Mouse (Mus musculus): ENCODE data around the gene Agbl4.

Gene Agbl4

GRCm38 (mm10) chr4:111280936-111281335, 883.5 kb downstream of the Agbl4 start:
- DNase-seq (ENCODE audit: low spot score), result no peak

GRCm38 (mm10) chr4:111281836-111282235, 884.4 kb downstream of the Agbl4 start:
- no peak for DNase-seq (ENCODE audit: low spot score)

- no peak for DNase-seq (ENCODE audit: low spot score)
These were observed 887.2 kb downstream of the Agbl4 start for GRCm38 (mm10) chr4:111284625-111285024.

DNA sequence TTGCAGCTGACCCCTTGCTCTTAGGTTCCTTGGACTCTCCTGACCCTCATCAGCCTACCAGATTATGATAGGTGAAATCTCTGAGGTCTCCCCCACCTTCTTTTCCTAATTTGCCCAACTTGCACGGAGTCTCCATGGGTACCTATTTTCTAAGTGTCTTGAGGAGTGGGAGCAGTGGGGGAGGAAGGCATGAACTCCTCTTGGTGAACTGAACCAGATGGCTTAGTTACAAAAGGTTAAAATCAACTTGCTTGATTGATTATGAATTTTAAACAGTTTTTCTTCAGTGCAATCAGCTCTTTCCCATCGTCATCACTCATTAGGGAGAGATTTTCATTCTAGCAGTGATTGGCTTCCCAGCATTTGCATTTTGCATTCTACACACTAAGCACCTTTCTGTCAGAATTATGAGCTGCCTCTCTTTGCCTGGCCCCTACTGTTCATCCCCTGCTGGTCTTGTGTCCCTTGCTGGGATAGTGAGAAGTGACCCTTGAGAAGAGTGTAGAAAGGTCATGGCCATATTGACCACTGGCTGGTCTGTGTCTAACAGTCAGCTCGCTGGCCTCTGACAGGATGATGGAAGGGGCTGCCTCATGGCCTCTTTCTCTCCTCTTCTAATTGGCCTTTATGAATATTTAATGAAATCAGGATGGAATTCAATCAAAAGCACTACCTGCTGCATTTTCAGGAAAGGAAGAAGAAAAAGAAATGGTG, 897.2 kb downstream of the Agbl4 start:
- no peak for DNase-seq (ENCODE audit: low spot score)

- DNase-seq (ENCODE audit: low spot score), result no peak
These were observed 909.1 kb downstream of the Agbl4 start for GRCm38 (mm10) chr4:111306518-111306917.

- no peak for DNase-seq (ENCODE audit: low spot score)
These were observed 909.7 kb downstream of the Agbl4 start for GRCm38 (mm10) chr4:111307166-111307565.

GRCm38 (mm10) chr4:111307633-111308032, 910.2 kb downstream of the Agbl4 start:
- no peak for DNase-seq (ENCODE audit: low spot score)

GRCm38 (mm10) chr4:111308572-111309288, 911.3 kb downstream of the Agbl4 start:
- DNase-seq (ENCODE audit: low spot score), result no peak

GRCm38 (mm10) chr4:111327094-111327493, 929.6 kb downstream of the Agbl4 start:
- no peak for DNase-seq (ENCODE audit: low spot score)

GRCm38 (mm10) chr4:111327760-111328373, 930.4 kb downstream of the Agbl4 start:
- DNase-seq (ENCODE audit: low spot score), result peak; percentile 7

DNA sequence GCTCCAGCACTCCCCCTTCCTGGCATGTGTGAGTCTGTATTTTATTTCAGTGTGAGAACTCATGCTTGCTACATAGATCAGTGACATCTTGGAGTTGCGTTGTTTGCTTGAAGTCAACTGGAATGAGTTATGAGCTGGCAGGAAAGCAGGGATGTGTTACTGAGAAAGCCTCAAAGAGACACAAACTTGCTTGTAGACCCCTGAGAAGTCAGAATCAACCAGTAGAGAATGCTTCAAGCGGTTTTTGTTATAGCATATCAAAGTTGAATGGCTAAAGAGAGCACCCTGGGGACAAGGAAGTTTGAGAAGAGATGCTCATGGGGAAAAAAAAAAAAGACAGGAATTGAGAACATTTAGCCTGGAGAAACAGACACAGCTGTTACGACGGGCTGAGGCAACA, 932.0 kb downstream of the Agbl4 start:
- no peak for DNase-seq (ENCODE audit: low spot score)

- DNase-seq (ENCODE audit: low spot score), result no peak
These were observed 935.4 kb downstream of the Agbl4 start for GRCm38 (mm10) chr4:111332864-111333263.

DNA sequence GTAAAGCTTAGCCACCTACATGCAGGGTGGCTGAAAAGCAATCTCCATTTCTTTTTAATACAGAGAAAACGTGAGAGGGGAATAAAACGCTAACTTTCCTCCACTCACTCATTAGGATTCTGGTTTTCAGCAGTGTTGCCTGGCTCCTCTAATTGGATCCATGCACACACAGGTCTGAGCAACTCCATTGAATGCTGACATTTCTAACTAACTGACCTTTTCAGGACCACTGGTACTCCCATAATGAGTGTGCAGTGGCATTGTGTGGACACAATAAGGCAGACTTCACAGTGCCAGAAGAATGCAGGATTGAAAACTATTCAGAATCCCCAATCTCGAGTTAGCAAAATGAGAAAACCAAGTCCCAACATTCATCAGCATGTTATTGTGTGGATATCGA, 952.5 kb downstream of the Agbl4 start:
- no peak for DNase-seq (ENCODE audit: low spot score)

DNA sequence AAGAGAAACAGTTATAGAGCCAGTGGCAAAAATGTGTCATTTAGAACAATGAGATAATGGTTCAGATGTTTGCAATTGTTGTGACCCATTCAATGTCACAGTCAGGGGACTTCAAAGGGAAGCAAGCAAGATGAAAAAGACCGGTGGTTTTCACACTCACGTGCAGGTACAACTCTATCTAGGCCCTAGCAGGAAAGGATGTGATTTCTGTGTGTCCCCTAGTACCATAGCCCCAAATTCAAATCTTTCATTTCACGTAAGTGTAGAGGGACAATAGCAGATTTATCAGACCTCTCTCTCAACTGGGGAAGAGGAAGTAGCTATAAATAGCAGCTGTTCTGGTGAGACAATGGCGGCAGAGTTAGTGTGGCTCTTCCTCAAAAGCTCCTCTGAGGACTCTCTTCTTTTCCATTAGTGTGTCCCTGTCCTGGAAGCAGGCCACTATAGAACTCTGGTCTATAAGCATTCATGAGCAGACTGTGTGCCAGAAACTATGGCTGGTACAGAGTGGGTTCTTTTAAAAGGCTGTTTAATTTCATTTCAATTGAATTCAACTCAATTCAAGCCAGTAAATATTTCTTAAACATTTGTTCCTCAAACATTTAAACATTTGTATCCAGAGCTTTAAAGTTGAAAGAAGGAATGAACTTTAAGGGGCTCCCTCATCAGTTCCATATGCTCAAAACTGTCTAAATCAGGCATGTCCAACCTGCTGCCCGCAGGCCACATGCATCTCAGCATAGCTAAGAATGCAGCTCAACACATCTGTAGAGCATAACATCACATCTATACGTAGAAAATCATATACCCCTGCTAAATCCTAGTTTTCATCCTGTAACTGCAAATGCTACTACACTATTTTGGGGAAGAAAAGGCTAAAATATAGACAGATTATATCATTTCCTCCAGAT, 953.4 kb downstream of the Agbl4 start:
- no peak for DNase-seq (ENCODE audit: low spot score)

DNA sequence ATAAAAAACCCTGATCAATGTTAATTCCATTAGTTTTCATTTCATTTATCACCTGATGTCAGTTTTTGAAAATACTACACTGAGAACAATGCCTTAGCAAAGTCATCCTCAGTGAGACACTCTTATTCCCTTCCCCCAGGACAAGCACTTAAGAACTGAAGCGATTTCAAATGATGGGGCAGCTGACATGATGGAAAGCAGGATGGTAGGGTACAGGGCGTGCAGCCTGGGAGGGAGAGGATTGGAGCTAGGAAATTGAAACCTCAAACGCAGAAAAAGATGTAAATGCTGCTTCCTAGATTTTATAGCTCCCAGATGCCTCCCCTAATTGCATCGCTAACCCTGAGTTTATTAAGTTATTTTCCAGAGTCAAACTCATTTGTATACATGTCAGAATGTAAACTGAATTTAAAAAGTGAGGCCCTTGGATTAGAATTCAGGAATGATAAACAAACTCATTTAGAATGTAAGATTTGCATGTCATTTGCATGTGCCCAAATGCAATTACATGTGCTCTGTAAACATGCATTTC, 959.2 kb downstream of the Agbl4 start:
- DNase-seq (ENCODE audit: low spot score), result no peak

DNA sequence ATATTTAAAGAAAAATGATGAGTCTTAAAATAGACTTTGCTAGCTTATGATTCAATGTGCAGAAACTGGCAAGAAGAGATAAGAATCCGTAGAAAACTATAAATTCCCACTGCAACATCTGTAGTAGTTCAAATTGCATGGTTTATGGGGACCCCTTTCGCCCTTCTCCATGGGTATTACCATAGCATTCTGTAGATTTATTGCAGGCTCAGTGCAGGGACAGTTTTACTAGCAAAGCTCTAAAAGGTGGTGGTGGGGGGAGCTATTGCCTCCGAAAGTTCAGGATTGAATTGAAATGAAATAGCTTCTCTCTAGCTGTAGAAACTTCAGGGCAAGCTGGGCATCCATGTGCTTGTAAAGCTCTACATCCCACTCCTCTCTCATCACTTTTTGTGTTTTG, 959.7 kb downstream of the Agbl4 start:
- no peak for DNase-seq (ENCODE audit: low spot score)

DNA sequence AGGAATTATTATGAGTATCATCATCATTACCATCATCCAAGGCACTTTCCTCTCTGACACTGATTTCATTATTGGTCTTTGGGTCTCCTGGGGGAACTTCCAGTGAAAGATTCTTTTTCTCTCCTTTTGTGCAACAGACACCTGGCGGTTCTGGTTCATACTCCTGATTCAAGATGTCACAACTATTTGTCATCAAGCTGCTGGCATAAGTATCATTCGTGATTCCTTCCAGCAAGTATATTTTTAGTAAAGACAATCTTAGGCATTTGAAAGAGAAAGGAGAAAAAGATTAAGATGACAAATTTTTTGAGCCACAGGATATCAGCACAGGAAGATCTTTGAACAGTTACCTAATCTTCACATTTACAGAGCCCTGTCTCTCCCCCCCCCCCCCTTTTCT, 966.7 kb downstream of the Agbl4 start:
- DNase-seq (ENCODE audit: low spot score), result no peak

- no peak for DNase-seq (ENCODE audit: low spot score)
These were observed 970.3 kb downstream of the Agbl4 start for GRCm38 (mm10) chr4:111367771-111368170.

GRCm38 (mm10) chr4:111377159-111377558, 979.7 kb downstream of the Agbl4 start:
- DNase-seq (ENCODE audit: low spot score), result no peak

- DNase-seq (ENCODE audit: low spot score), result no peak
These were observed 980.6 kb downstream of the Agbl4 start for GRCm38 (mm10) chr4:111378071-111378470.

DNA sequence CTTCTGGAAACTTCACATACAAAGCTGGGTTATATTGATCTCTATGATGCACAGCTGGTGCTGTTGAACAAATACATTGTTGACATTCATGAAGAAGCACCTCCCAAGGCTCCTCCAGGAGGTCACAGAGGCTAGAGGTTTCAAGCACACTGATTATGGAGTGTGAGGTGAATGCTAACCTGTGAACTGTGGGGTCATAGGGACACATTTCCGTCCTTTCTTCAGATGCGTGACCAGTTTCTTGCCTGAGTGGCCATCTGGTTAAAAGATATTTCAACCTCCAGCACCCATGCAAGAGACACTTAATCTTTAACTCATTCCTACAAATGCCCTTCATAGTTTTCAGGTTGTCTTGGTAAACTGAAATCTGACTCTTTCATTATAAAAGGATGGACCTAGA, 985.6 kb downstream of the Agbl4 start:
- DNase-seq (ENCODE audit: low spot score), result no peak

DNA sequence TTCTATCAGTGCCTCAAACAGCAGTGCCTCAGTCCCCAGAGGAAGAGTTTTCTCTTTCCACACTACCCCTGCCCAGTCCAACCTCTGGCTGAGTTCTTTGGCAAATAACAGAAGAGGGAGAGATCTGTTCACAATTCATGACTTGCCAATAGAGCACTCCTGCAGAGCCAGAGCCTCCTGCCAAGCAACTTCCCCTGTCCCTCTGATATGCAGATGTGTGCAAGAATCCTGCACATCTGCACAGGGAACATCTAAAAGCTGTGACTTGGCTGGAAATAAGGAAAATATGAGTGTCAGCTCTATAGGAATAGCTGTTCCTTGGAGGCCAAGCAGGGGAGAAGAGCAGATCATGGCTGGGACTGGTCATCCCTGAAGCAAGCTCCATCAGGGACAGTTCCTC, 993.3 kb downstream of the Agbl4 start:
- DNase-seq (ENCODE audit: low spot score), result no peak
